Mouse (Mus musculus): ENCODE measurements around the gene Taf4.

GRCm38 (mm10) chr2:180013686-180014085 is 37.2 kb upstream of the Taf4 start:
- TF ChIP-seq CTCF (IDR thresholded peaks at IDR 0.05; ENCODE audit: extremely low read depth, insufficient read depth, insufficient read length, insufficient replicate concordance) (no peak), POLR2A (IDR thresholded peaks at IDR 0.05; ENCODE audit: low read depth, low read length) (no peak)

Measured in spleen, adult 2 months (tissue).